Comparison of ENCODE assay signal across 16 mouse cellular contexts in the genomic region with DNA sequence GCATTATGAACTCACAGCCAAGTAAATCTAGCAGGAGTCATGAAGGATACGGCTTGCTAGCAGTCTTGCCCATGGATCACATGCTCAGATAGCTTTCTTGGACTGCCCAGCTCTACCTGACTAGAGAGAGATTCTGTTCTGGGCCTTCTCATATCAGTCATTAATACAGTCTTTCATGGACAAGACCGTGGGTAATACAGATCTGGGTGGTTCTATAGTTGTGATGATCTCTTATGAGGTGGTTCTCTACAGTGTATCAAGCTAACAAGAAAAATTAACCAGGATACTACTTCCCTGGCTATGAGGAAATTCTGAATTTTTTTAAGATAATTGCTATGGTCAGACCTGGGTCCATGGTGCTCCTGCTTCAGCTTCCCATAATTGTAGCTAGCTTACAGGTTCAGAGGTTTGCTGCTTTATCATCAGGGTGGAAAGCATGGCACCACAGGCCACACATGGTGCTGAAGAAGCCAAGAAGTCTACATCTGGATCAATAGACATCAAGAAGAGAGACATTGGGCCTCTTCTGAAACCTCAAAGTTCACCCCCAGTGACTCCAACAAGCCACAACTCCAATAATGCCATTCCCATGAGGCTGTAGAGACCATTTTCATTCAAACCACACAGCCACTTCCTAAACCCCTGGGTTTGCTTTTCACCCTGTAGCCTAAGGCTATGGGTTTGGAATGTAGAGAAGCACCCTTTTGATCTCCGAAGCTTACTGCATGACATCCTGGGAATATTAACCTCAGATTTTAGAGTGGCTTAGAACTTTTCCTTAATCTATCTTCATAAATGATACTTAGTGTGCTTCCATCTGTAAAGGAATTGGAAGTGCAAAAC. TPM values are rescaled to one million over a fixed set of nuclear protein-coding genes. Genes with fewer than 3 reads are reported as not detected.
DNase-seq lines count a peak whose midpoint lies in the region; ATAC-seq and TF ChIP-seq lines count a peak whose summit lies in the region.
"Had no signal": no experiment of that assay in that cellular context is flagged by ENCODE, and none has a peak within 500 bp of the region (broad histone marks: within the 10 kb centered on the region; RNA-seq: fewer than 3 reads in every experiment).

No protein-coding gene starts in this region.

- no peaks in the 10 kb centered on the region for H3K27me3 ChIP-seq in embryonic facial prominence, embryonic 11.5 days (ENCODE audit: control insufficient read depth, insufficient read depth, low read length)
- no peaks in the 10 kb centered on the region for H3K27me3 ChIP-seq in embryonic facial prominence, embryonic 10.5 days (replicated peaks; ENCODE audit: low read depth, poor library complexity, severe bottlenecking)
- H3K27me3 ChIP-seq in limb, embryonic 11.5 days (ENCODE audit: control insufficient read depth, insufficient read depth, low read length) = no peaks in the 10 kb centered on the region
- H3K27me3 ChIP-seq in limb, embryonic 10.5 days (ENCODE audit: low read depth, poor library complexity, severe bottlenecking) = no peaks in the 10 kb centered on the region
- no peaks in the 10 kb centered on the region for H3K27me3 ChIP-seq in MEL (ENCODE audit: control insufficient read depth in 1 of 2, insufficient read depth in 2 of 2, low read length in 2 of 2)
- no peaks in the 10 kb centered on the region for H3K27me3 ChIP-seq in liver, embryonic 13.5 days
- H3K27me3 ChIP-seq: embryonic facial prominence, embryonic 12.5 days; liver, embryonic 15.5 days had no signal

- TF ChIP-seq CTCF in MEL (IDR thresholded peaks at IDR 0.05 in 2 of 3, conservative IDR thresholded peaks at IDR 0.05 in 1 of 3; ENCODE audit: control insufficient read depth in 1 of 3, insufficient read depth in 1 of 3, low read depth in 2 of 3, low read length in 3 of 3, poor library complexity in 1 of 3, severe bottlenecking in 1 of 3) = no peak

- no peak overlapping the region for H3K4me2 ChIP-seq in embryonic facial prominence, embryonic 11.5 days (ENCODE audit: low read depth, low read length)
- no peak overlapping the region for H3K4me2 ChIP-seq in limb, embryonic 11.5 days (ENCODE audit: low read depth, severe bottlenecking)
- no peak overlapping the region for H3K4me2 ChIP-seq in liver, embryonic 13.5 days
- H3K4me2 ChIP-seq: embryonic facial prominence, embryonic 12.5 days; liver, embryonic 15.5 days had no signal

- H3K4me1 ChIP-seq in embryonic facial prominence, embryonic 11.5 days (ENCODE audit: control insufficient read depth, insufficient read depth, low read length) = no peaks in the 10 kb centered on the region
- no peaks in the 10 kb centered on the region for H3K4me1 ChIP-seq in embryonic facial prominence, embryonic 10.5 days
- no peaks in the 10 kb centered on the region for H3K4me1 ChIP-seq in limb, embryonic 11.5 days (ENCODE audit: control insufficient read depth, insufficient read depth, low read length)
- H3K4me1 ChIP-seq in limb, embryonic 10.5 days = no peaks in the 10 kb centered on the region
- H3K4me1 ChIP-seq in MEL (ENCODE audit: control insufficient read depth in 1 of 2, insufficient read depth in 2 of 2, low read length in 2 of 2) = no peaks in the 10 kb centered on the region
- no peaks in the 10 kb centered on the region for H3K4me1 ChIP-seq in liver, embryonic 13.5 days (replicated peaks)
- H3K4me1 ChIP-seq: embryonic facial prominence, embryonic 12.5 days; heart, embryonic 10.5 days; liver, embryonic 15.5 days had no signal

- ATAC-seq in embryonic facial prominence, embryonic 11.5 days (replicated peaks; ENCODE audit: insufficient number of reproducible peaks, low FRiP score, low TSS enrichment, low read depth) = 0 out of 2 replicates have a peak, but pooled peaks have one; percentile 29
- 0 out of 2 replicates have a peak, but pooled peaks have one; percentile 62 for ATAC-seq in limb, embryonic 11.5 days (ENCODE audit: insufficient number of reproducible peaks, low FRiP score, low TSS enrichment, low read depth)
- ATAC-seq in liver, embryonic 13.5 days (ENCODE audit: low read depth) = peak; percentile 31; the same call in 1 of the 2 replicates

- no peak overlapping the region for H3K9ac ChIP-seq in embryonic facial prominence, embryonic 11.5 days (replicated peaks; ENCODE audit: low read length)
- no peak overlapping the region for H3K9ac ChIP-seq in limb, embryonic 11.5 days (ENCODE audit: low read length)
- H3K9ac ChIP-seq in MEL (ENCODE audit: control insufficient read depth, low read depth, low read length, poor library complexity, severe bottlenecking) = no peak overlapping the region
- H3K9ac ChIP-seq in liver, embryonic 13.5 days = no peak overlapping the region
- H3K9ac ChIP-seq: embryonic facial prominence, embryonic 12.5 days; liver, embryonic 15.5 days had no signal

- no peak for DNase-seq in embryonic facial prominence, embryonic 11.5 days (ENCODE audit: low spot score)
- no peak for DNase-seq in embryonic facial prominence, embryonic 10.5 days (ENCODE audit: low spot score)
- no peak for DNase-seq in limb, embryonic 11.5 days (ENCODE audit: low spot score)
- DNase-seq in limb, embryonic 10.5 days (ENCODE audit: low spot score) = no peak
- peak; percentile 24 for DNase-seq in MEL (ENCODE audit: low read depth, low spot score)
- no peak for DNase-seq in liver, embryonic 13.5 days
- no peak for DNase-seq in cerebellum, adult 18-20 months
- DNase-seq in ovary, adult 18-20 months (ENCODE audit: low spot score) = no peak
- DNase-seq: adrenal gland, postnatal 36 days; cerebellum, postnatal 25 days; gastrocnemius, postnatal 10 days; heart, postnatal 36 days; lung, postnatal 4 days had no signal

- no peak overlapping the region for H3K4me3 ChIP-seq in embryonic facial prominence, embryonic 11.5 days (ENCODE audit: low read depth, low read length)
- H3K4me3 ChIP-seq in embryonic facial prominence, embryonic 10.5 days = no peak overlapping the region
- H3K4me3 ChIP-seq in limb, embryonic 11.5 days (ENCODE audit: low read depth, low read length) = no peak overlapping the region
- no peak overlapping the region for H3K4me3 ChIP-seq in limb, embryonic 10.5 days
- H3K4me3 ChIP-seq in MEL (ENCODE audit: control insufficient read depth in 1 of 2, insufficient read depth in 1 of 2, low read depth in 2 of 2, low read length in 2 of 2) = no peak overlapping the region
- no peak overlapping the region for H3K4me3 ChIP-seq in liver, embryonic 13.5 days (replicated peaks)
- H3K4me3 ChIP-seq: embryonic facial prominence, embryonic 12.5 days; heart, embryonic 10.5 days; liver, embryonic 15.5 days had no signal

- peaks cover 2% of the 10 kb centered on the region for H3K36me3 ChIP-seq in embryonic facial prominence, embryonic 11.5 days (replicated peaks; ENCODE audit: control insufficient read depth, insufficient read depth, low read depth, low read length)
- peaks cover 56% of the 10 kb centered on the region for H3K36me3 ChIP-seq in embryonic facial prominence, embryonic 10.5 days (replicated peaks)
- peaks cover 12% of the 10 kb centered on the region for H3K36me3 ChIP-seq in limb, embryonic 11.5 days (ENCODE audit: control insufficient read depth, insufficient read depth, low read length)
- H3K36me3 ChIP-seq in limb, embryonic 10.5 days = peaks cover 56% of the 10 kb centered on the region
- peaks cover 0 to 38% of the 10 kb centered on the region in 2 experiments; a peak in 3 of 4 replicates for H3K36me3 ChIP-seq in MEL (ENCODE audit: control insufficient read depth in 1 of 2, insufficient read depth in 2 of 2, low read length in 2 of 2)
- H3K36me3 ChIP-seq in liver, embryonic 13.5 days = peaks cover 44% of the 10 kb centered on the region

- H3K79me2 ChIP-seq in MEL (ENCODE audit: control insufficient read depth, insufficient read depth, low read length, poor library complexity) = peaks cover 2% of the 10 kb centered on the region; the same call in 1 of the 2 replicates

- TF ChIP-seq RAD21 in MEL (IDR thresholded peaks at IDR 0.05; ENCODE audit: low read depth, low read length) = no peak

- 0 out of 4 replicates have a peak, but pooled peaks of 1 of the 2 experiments have one; percentile 11 for TF ChIP-seq POLR2A in MEL (IDR thresholded peaks at IDR 0.05; ENCODE audit: control insufficient read depth in 1 of 2, insufficient read depth in 1 of 2, low read depth in 1 of 2, low read length in 2 of 2, poor library complexity in 1 of 2)

- 93% methylated on average over 3 of the region's 3 CpGs for WGBS in embryonic facial prominence, embryonic 11.5 days
- WGBS in embryonic facial prominence, embryonic 10.5 days = 89% methylated on average over 3 of the region's 3 CpGs
- 95% methylated on average over 3 of the region's 3 CpGs for WGBS in limb, embryonic 11.5 days
- 99% methylated on average over 3 of the region's 3 CpGs for WGBS in limb, embryonic 10.5 days
- 82% methylated on average over 3 of the region's 3 CpGs for WGBS in liver, embryonic 13.5 days (ENCODE audit: insufficient replicate concordance)

- no peak for TF ChIP-seq EP300 in MEL (IDR thresholded peaks at IDR 0.05; ENCODE audit: low read depth in 1 of 2, low read length in 2 of 2)

- H3K27ac ChIP-seq in embryonic facial prominence, embryonic 11.5 days (replicated peaks; ENCODE audit: low read depth, low read length) = no peak overlapping the region
- no peak overlapping the region for H3K27ac ChIP-seq in embryonic facial prominence, embryonic 10.5 days (replicated peaks)
- no peak overlapping the region for H3K27ac ChIP-seq in limb, embryonic 11.5 days (replicated peaks; ENCODE audit: low read depth, low read length)
- H3K27ac ChIP-seq in limb, embryonic 10.5 days = no peak overlapping the region
- no peak overlapping the region for H3K27ac ChIP-seq in MEL (ENCODE audit: control insufficient read depth, low read depth, low read length)
- H3K27ac ChIP-seq in liver, embryonic 13.5 days = no peak overlapping the region
- H3K27ac ChIP-seq: embryonic facial prominence, embryonic 12.5 days; heart, embryonic 10.5 days; liver, embryonic 15.5 days had no signal

- H3K9me3 ChIP-seq in embryonic facial prominence, embryonic 11.5 days (replicated peaks; ENCODE audit: control insufficient read depth, low read length) = no peaks in the 10 kb centered on the region
- H3K9me3 ChIP-seq in embryonic facial prominence, embryonic 10.5 days = no peaks in the 10 kb centered on the region
- no peaks in the 10 kb centered on the region for H3K9me3 ChIP-seq in limb, embryonic 11.5 days (ENCODE audit: control insufficient read depth, low read length)
- H3K9me3 ChIP-seq in limb, embryonic 10.5 days (replicated peaks) = no peaks in the 10 kb centered on the region
- no peaks in the 10 kb centered on the region for H3K9me3 ChIP-seq in MEL (replicated peaks; ENCODE audit: insufficient read depth, low read length)
- H3K9me3 ChIP-seq in liver, embryonic 13.5 days (replicated peaks) = no peaks in the 10 kb centered on the region
- H3K9me3 ChIP-seq: embryonic facial prominence, embryonic 12.5 days; heart, embryonic 10.5 days; liver, embryonic 15.5 days had no signal

RNA-seq across cellular contexts. Expression of a gene that starts 16.0 kb away (rescaled TPM):
- 161 and 191 TPM in 2 replicates for polyA plus RNA-seq in embryonic facial prominence, embryonic 11.5 days (2014; fragmentation: Nextera tagmentation; extraction: Ambion mirVana)
- 109 and 116 TPM in 2 replicates for polyA plus RNA-seq in embryonic facial prominence, embryonic 10.5 days (2016; fragmentation: Nextera tagmentation; extraction: Ambion mirVana)
- 144 and 155 TPM in 2 replicates for polyA plus RNA-seq in limb, embryonic 11.5 days (2014; fragmentation: Nextera tagmentation; extraction: Ambion mirVana)
- polyA plus RNA-seq in limb, embryonic 10.5 days (2016; fragmentation: Nextera tagmentation; extraction: Ambion mirVana) = 99.8 and 109 TPM in 2 replicates
- 96.6 and 98.4 TPM in 2 replicates for total RNA-seq in MEL (2012; rRNA removed)
- polyA plus RNA-seq in MEL (2012; ENCODE audit: insufficient read depth in 1 of 2, insufficient read length in 2 of 2, low read depth in 1 of 2, low replicate concordance in 2 of 2, missing spikeins in 1 of 2) = 100 to 1,000 TPM in 1 of 2 experiments, 10 to 100 TPM in 1; 88.0 to 200 TPM
- polyA plus RNA-seq in liver, embryonic 13.5 days (2015; fragmentation: Nextera tagmentation; extraction: Ambion mirVana) = 63.5 and 74.4 TPM in 2 replicates

RNA-seq across cellular contexts. Expression of a gene that starts 16.7 kb away (rescaled TPM):
- polyA plus RNA-seq in embryonic facial prominence, embryonic 11.5 days (2014; fragmentation: Nextera tagmentation; extraction: Ambion mirVana) = 2.0 and 2.7 TPM in 2 replicates
- 0.94 and 1.6 TPM in 2 replicates for polyA plus RNA-seq in embryonic facial prominence, embryonic 10.5 days (2016; fragmentation: Nextera tagmentation; extraction: Ambion mirVana)
- polyA plus RNA-seq in limb, embryonic 11.5 days (2014; fragmentation: Nextera tagmentation; extraction: Ambion mirVana) = 0.95 and 1.3 TPM in 2 replicates
- polyA plus RNA-seq in limb, embryonic 10.5 days (2016; fragmentation: Nextera tagmentation; extraction: Ambion mirVana) = 1.4 and 1.5 TPM in 2 replicates
- 5.2 and 6.8 TPM in 2 replicates for total RNA-seq in MEL (2012; rRNA removed)
- polyA plus RNA-seq in MEL (2012; ENCODE audit: insufficient read depth in 1 of 2, insufficient read length in 2 of 2, low read depth in 1 of 2, low replicate concordance in 2 of 2, missing spikeins in 1 of 2) = 1 to 10 TPM in 1 of 2 experiments, not detected in 1; 7.0 TPM
- 5.2 and 5.3 TPM in 2 replicates for polyA plus RNA-seq in liver, embryonic 13.5 days (2015; fragmentation: Nextera tagmentation; extraction: Ambion mirVana)
